Mouse (Mus musculus): Measurements from ENCODE around the gene Sike1.

DNA sequence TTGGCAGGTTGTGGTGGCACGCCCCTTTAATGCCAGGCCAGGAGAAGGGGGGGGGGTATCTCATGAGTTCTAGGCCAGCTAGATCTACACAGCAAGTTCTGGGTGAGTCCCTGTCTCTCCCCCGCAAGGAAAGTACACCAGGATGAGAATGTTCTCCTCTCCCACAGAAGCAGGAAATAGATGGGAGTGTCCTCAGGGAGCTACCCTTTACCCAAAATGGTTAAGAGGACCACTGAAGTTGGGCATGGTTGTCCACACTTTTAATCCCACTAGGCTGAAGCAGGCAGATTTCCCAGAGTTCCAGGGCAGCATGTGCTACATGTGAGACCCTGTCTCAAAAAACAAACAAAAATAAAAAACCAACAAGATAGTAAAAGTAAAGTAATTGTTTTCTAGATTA lies 24.0 kb downstream of the Sike1 start:
- TF ChIP-seq CTCF (IDR thresholded peaks at IDR 0.05; ENCODE audit: low read depth), result no peak
- TF ChIP-seq EP300 (IDR thresholded peaks at IDR 0.05; ENCODE audit: low read depth), result no peak
